Mouse (Mus musculus) olfactory bulb, adult 2 months (tissue): ENCODE results near the gene Olfr564. TPM values are rescaled to one million over a fixed set of nuclear protein-coding genes. Genes with fewer than 3 reads are reported as not detected.

Source experiments
- H3K27ac ChIP-seq: fragments of 200-500 bp; 2 replicates; pipeline ENCODE4 v1.5.1; 2012; ENCODE audit warnings: low read depth, low read length; ENCODE audit not compliant: insufficient read depth
- H3K4me1 ChIP-seq: fragments of 200-500 bp; 2 replicates; pipeline ENCODE4 v1.6.1; 2012; ENCODE audit warnings: low read length; ENCODE audit not compliant: control insufficient read depth, insufficient read depth
- H3K4me3 ChIP-seq: fragments of 200-500 bp; 2 replicates; pipeline ENCODE4 v1.5.1; 2012; ENCODE audit warnings: mild to moderate bottlenecking, low read depth, low read length, moderate library complexity; ENCODE audit not compliant: insufficient read depth
- CTCF ChIP-seq: fragments of 200-500 bp; IDR thresholded peaks from 2 replicates; pipeline ENCODE4 v1.5.1; 2012; ENCODE audit warnings: low read depth, mild to moderate bottlenecking, low read length, moderate library complexity; ENCODE audit not compliant: insufficient read depth
- POLR2A ChIP-seq: fragments of 200-500 bp; IDR thresholded peaks from 2 replicates; pipeline ENCODE4 v1.6.1; 2012; ENCODE audit warnings: mild to moderate bottlenecking, low read depth, low read length, moderate library complexity; ENCODE audit not compliant: insufficient read depth
- WGBS: fragments of 180-500 bp; shearing (Covaris S2); methylation state at CpG from one replicate; pipeline ENCODE4 v1.1.7; 2018; 5-methylcytosine and 5-hydroxymethylcytosine counted together
- polyA plus RNA-seq: library from polyadenylated mRNA; stranded (reverse); fragments of >200 nt; gene quantifications from 2 replicates; pipeline ENCODE4 v1.2.4, GENCODE M21; 2012; ENCODE audit warnings: low replicate concordance; ENCODE audit not compliant: missing spikeins, insufficient read depth, insufficient read length

Gene Olfr564
- polyA plus RNA-seq: not detected in 2 replicates

GRCm38 (mm10) chr7:102803180-102803579 lies at the start of gene Olfr564:
Gene Olfr564, plus strand, starts transcription at chr7:102803480.
- Histone ChIP-seq H3K27ac (no peak within 1 kb of the TSS), H3K4me3 (no peak within 1 kb of the TSS), H3K4me1 (no peaks in the 10 kb centered on the region)
- TF ChIP-seq POLR2A (no peak), CTCF (no peak)

DNA sequence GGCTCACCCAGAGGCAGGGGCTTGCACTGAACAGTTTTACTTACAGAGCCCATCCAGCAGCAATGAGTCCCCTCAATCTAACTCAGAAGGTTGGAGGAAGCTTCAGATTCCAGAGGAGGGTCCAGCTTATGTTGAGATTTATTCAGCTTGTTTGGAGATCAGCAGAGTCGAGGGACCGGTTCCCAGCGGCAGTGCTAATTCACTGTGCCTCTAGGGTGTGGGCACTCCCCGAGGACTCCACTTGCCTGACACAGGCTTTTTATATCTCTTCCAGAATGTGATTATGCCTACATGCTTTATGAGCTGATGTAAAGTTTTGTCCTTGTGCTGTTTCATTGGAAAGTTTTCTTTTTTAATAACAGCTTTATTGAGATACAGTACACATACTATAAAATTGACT lies 44.0 kb upstream of the Olfr564 start, which contains the start of the genes Olfr560 and Olfr78:
Olfr560 (minus strand) TSS at position 101 of the 400 bp plus-strand sequence.
Olfr78 (minus strand) TSS at position 206 of the 400 bp plus-strand sequence.
- WGBS: 83% methylated on average over 4 of the region's 4 CpGs

DNA sequence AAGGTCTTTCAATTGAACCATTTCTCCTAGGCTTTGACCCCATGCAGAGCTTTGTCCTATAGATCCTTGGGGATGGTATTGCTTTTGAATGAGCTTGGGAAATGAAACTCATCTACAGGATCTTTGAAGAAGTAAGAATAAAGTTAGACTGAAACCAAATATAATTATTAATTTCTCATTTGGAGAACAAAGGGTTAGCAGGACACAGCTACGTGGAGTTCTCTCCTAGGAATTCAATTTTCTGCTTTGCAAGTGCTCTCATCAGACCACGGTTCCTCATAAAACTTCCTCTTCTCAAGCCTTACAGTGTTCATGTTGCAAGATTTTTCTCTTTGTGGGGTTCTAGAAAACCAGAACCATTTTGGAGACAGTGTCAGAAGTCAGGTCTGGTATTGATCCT lies 32.4 kb upstream of the Olfr564 start, which contains the start of gene Olfr561:
Olfr561 (plus strand) TSS at position 301 of the 400 bp plus-strand sequence.
- Histone ChIP-seq H3K27ac (no peak within 1 kb of the TSS), H3K4me3 (no peak within 1 kb of the TSS), H3K4me1 (no peaks in the 10 kb centered on the region)
- TF ChIP-seq POLR2A: no peak
- TF ChIP-seq CTCF: no peak
- WGBS: 75% methylated on average over 2 of the region's 2 CpGs

More for the DNA sequence above, 44.0 kb upstream of the Olfr564 start, which contains the start of the genes Olfr560 and Olfr78:
- Histone ChIP-seq H3K4me3 (no peak within 1 kb of the TSS), H3K4me1 (no peaks in the 10 kb centered on the region), H3K27ac (no peak within 1 kb of the TSS)
- TF ChIP-seq CTCF: no peak
- TF ChIP-seq POLR2A: no peak

Other genes starting within 250 kb of the Olfr564 start
- gene Trim21, start 238.0 kb upstream of the Olfr564 start, polyA plus RNA-seq: not detected in 2 replicates
- gene Olfr550, start 232.0 kb upstream of the Olfr564 start, polyA plus RNA-seq: not detected in 2 replicates
- not detected in 2 replicates for gene Olfr551, start 211.6 kb upstream of the Olfr564 start, polyA plus RNA-seq
- not detected in 2 replicates for gene Olfr552, start 205.7 kb upstream of the Olfr564 start, polyA plus RNA-seq
- gene Olfr553, start 185.3 kb upstream of the Olfr564 start, polyA plus RNA-seq: not detected in 2 replicates
- gene Olfr554, start 165.0 kb upstream of the Olfr564 start, polyA plus RNA-seq: not detected in 2 replicates
- not detected in 2 replicates for gene Olfr555, start 144.7 kb upstream of the Olfr564 start, polyA plus RNA-seq
- gene Olfr556, start 138.6 kb upstream of the Olfr564 start, polyA plus RNA-seq: not detected in 2 replicates
- gene Trim68, start 116.2 kb upstream of the Olfr564 start, polyA plus RNA-seq: not detected in 2 replicates
- gene Olfr557, start 107.6 kb upstream of the Olfr564 start, polyA plus RNA-seq: not detected in 2 replicates
- not detected in 2 replicates for gene Olfr558, start 101.3 kb upstream of the Olfr564 start, polyA plus RNA-seq
- not detected in 2 replicates for gene Olfr33, start 84.4 kb upstream of the Olfr564 start, polyA plus RNA-seq
- not detected in 2 replicates for gene Olfr559, start 76.0 kb upstream of the Olfr564 start, polyA plus RNA-seq
- gene Olfr560, start 44.1 kb upstream of the Olfr564 start, polyA plus RNA-seq: not detected in 2 replicates
- gene Olfr78, start 44.0 kb upstream of the Olfr564 start, polyA plus RNA-seq: not detected in 2 replicates
- gene Olfr561, start 32.3 kb upstream of the Olfr564 start, polyA plus RNA-seq: not detected in 2 replicates
- not detected in 2 replicates for gene Olfr566, start 55.3 kb downstream of the Olfr564 start, polyA plus RNA-seq
- gene Olfr568, start 73.6 kb downstream of the Olfr564 start, polyA plus RNA-seq: not detected in 2 replicates
- gene Olfr569, start 87.4 kb downstream of the Olfr564 start, polyA plus RNA-seq: not detected in 2 replicates
- gene Olfr570, start 91.1 kb downstream of the Olfr564 start, polyA plus RNA-seq: not detected in 2 replicates
- gene Olfr571, start 114.1 kb downstream of the Olfr564 start, polyA plus RNA-seq: not detected in 2 replicates
- gene Olfr572, start 120.9 kb downstream of the Olfr564 start, polyA plus RNA-seq: not detected in 2 replicates
- not detected in 2 replicates for gene Olfr573-ps1, start 139.1 kb downstream of the Olfr564 start, polyA plus RNA-seq
- gene Olfr574, start 145.0 kb downstream of the Olfr564 start, polyA plus RNA-seq: not detected in 2 replicates
- gene Olfr575, start 155.3 kb downstream of the Olfr564 start, polyA plus RNA-seq: not detected in 2 replicates
- gene Olfr576, start 159.2 kb downstream of the Olfr564 start, polyA plus RNA-seq: not detected in 2 replicates
- not detected in 2 replicates for gene Olfr577, start 172.5 kb downstream of the Olfr564 start, polyA plus RNA-seq
- not detected in 2 replicates for gene Olfr578, start 185.8 kb downstream of the Olfr564 start, polyA plus RNA-seq
- gene Olfr582, start 234.5 kb downstream of the Olfr564 start, polyA plus RNA-seq: not detected in 2 replicates
- gene Olfr583, start 247.8 kb downstream of the Olfr564 start, polyA plus RNA-seq: not detected in 2 replicates